Mouse (Mus musculus): Measurements from ENCODE around the gene Aldh16a1. TPM values are rescaled to one million over a fixed set of nuclear protein-coding genes. Genes with fewer than 3 reads are reported as not detected.
A peak's percentile ranks its signal among the peaks of the same experiment; 100 is the strongest.

Gene Aldh16a1
- 22.0 and 25.7 TPM in 2 replicates for polyA plus RNA-seq (2014; fragmentation: Nextera tagmentation; extraction: Ambion mirVana)

GRCm38 (mm10) chr7:45154096-45154992 lies at the start of gene Aldh16a1, which contains the start of gene Pih1d1:
Gene Aldh16a1 (minus strand): TSS chr7:45154584.
Gene Pih1d1 (plus strand): TSS chr7:45154303.
- Histone ChIP-seq H3K4me1 (ENCODE audit: control insufficient read depth, insufficient read depth, low read length) (peaks cover 10% of the 10 kb centered on the region), H3K4me2 (peak within 1 kb of the TSS; percentile 73), H3K36me3 (ENCODE audit: control insufficient read depth, insufficient read depth, low read length) (no peaks in the 10 kb centered on the region), H3K9ac (ENCODE audit: low read length) (peak within 1 kb of the TSS; percentile 77), H3K27me3 (ENCODE audit: control insufficient read depth, insufficient read depth, low read length) (no peaks in the 10 kb centered on the region), H3K9me3 (ENCODE audit: control insufficient read depth, low read length) (no peaks in the 10 kb centered on the region), H3K4me3 (ENCODE audit: low read depth, low read length) (peak within 1 kb of the TSS; percentile 56), H3K27ac (ENCODE audit: low read depth, low read length) (peak within 1 kb of the TSS; percentile 84)
- peak; percentile 100 for DNase-seq (ENCODE audit: low spot score, missing footprints)
- peak; percentile 96 for ATAC-seq (ENCODE audit: low FRiP score)
- 5% methylated on average over 69 of the region's 69 CpGs for WGBS

DNA sequence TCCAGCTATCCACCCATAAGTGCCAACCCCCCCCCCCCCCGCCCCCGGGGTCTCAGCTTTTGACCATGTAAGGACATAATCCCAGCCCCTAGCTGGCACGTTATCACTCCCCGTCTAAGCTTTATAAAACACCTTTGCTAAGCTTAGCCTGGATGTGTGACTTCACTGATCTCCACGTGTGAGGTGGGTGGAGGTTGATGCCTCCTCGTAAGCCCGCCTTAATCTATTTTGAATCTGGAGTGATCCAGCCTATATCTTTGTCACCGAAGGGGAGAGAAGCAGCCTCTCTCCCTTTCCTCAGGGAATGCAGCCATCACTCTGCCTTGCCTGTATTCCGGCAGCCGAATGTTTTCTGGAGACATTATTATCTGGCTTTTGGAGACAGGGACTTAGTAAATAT lies 48.3 kb upstream of the Aldh16a1 start:
- H3K4me2 ChIP-seq: no peak overlapping the region
- ATAC-seq (ENCODE audit: low FRiP score): no peak
- no peaks in the 10 kb centered on the region for H3K9me3 ChIP-seq (ENCODE audit: control insufficient read depth, low read length)
- H3K4me1 ChIP-seq (ENCODE audit: control insufficient read depth, insufficient read depth, low read length): no peaks in the 10 kb centered on the region
- no peaks in the 10 kb centered on the region for H3K36me3 ChIP-seq (ENCODE audit: control insufficient read depth, insufficient read depth, low read length)
- DNase-seq (ENCODE audit: low spot score, missing footprints): no peak
- no peak overlapping the region for H3K27ac ChIP-seq (ENCODE audit: low read depth, low read length)
- WGBS: 63% methylated on average over 10 of the region's 10 CpGs
- H3K9ac ChIP-seq (ENCODE audit: low read length): no peak overlapping the region
- H3K27me3 ChIP-seq (ENCODE audit: control insufficient read depth, insufficient read depth, low read length): no peaks in the 10 kb centered on the region
- no peak overlapping the region for H3K4me3 ChIP-seq (ENCODE audit: low read depth, low read length)

DNA sequence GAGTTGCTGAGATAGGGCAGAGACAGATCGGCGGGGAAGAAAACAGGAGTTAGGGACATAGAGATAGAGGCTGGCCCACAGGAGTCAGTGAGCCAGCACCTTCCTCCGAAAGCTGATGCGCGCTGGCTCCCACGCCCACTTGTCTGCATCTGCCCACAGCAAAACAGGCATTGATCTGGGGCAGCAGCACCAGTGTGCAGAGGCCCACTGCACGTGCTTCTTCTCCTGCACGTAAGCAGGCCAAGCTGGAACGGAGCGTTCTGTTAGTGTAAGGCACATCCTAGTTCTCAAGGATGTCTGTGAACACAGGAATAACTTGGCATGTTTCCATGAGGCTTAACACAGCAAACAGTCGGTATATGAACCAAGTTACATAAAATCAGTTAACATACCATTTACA lies 44.6 kb upstream of the Aldh16a1 start:
- Histone ChIP-seq H3K27ac (ENCODE audit: low read depth, low read length) (no peak overlapping the region), H3K4me1 (ENCODE audit: control insufficient read depth, insufficient read depth, low read length) (no peaks in the 10 kb centered on the region), H3K4me2 (no peak overlapping the region), H3K36me3 (ENCODE audit: control insufficient read depth, insufficient read depth, low read length) (no peaks in the 10 kb centered on the region), H3K27me3 (ENCODE audit: control insufficient read depth, insufficient read depth, low read length) (no peaks in the 10 kb centered on the region), H3K9me3 (ENCODE audit: control insufficient read depth, low read length) (no peaks in the 10 kb centered on the region), H3K4me3 (ENCODE audit: low read depth, low read length) (no peak overlapping the region), H3K9ac (ENCODE audit: low read length) (no peak overlapping the region)
- no peak for ATAC-seq (ENCODE audit: low FRiP score)
- no peak for DNase-seq (ENCODE audit: low spot score, missing footprints)
- whole genome bisulfite sequencing: 86% methylated on average over 11 of the region's 11 CpGs

- 12% methylated on average over 5 of the region's 5 CpGs for WGBS
- Histone ChIP-seq H3K4me1 (ENCODE audit: control insufficient read depth, insufficient read depth, low read length) (no peaks in the 10 kb centered on the region), H3K4me3 (ENCODE audit: low read depth, low read length) (no peak overlapping the region), H3K27me3 (ENCODE audit: control insufficient read depth, insufficient read depth, low read length) (no peaks in the 10 kb centered on the region), H3K9ac (ENCODE audit: low read length) (no peak overlapping the region), H3K4me2 (no peak overlapping the region), H3K27ac (ENCODE audit: low read depth, low read length) (no peak overlapping the region), H3K36me3 (ENCODE audit: control insufficient read depth, insufficient read depth, low read length) (no peaks in the 10 kb centered on the region), H3K9me3 (ENCODE audit: control insufficient read depth, low read length) (no peaks in the 10 kb centered on the region)
- ATAC-seq (ENCODE audit: low FRiP score): peak; percentile 73; the same call in 1 of the 2 replicates
- DNase-seq (ENCODE audit: low spot score, missing footprints): no peak
These were observed 44.1 kb upstream of the Aldh16a1 start for GRCm38 (mm10) chr7:45198435-45198834.

DNA sequence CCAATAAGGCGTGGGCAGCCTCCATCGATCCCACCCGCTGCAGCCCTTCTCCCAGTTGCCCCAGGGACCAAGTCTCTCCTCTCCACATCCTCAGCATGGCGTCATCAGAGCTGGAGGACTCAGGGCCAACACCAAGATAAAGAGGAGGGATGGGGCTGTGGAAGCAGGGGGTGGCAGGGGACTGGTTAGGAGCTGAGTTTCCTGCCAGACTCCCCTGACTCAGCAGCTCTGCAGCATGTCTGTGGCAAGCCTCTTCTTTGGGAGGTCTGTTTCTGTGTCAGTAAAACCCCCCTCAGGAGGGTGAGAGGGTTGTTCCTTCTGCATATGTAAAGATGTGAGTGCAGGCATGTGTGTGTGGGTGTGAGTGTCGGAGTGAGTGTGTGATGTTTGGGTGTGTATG lies 42.6 kb upstream of the Aldh16a1 start:
- H3K27me3 ChIP-seq (ENCODE audit: control insufficient read depth, insufficient read depth, low read length): no peaks in the 10 kb centered on the region
- H3K4me1 ChIP-seq (ENCODE audit: control insufficient read depth, insufficient read depth, low read length): no peaks in the 10 kb centered on the region
- no peak overlapping the region for H3K4me2 ChIP-seq
- no peaks in the 10 kb centered on the region for H3K9me3 ChIP-seq (ENCODE audit: control insufficient read depth, low read length)
- no peak overlapping the region for H3K27ac ChIP-seq (ENCODE audit: low read depth, low read length)
- no peak overlapping the region for H3K9ac ChIP-seq (ENCODE audit: low read length)
- H3K36me3 ChIP-seq (ENCODE audit: control insufficient read depth, insufficient read depth, low read length): no peaks in the 10 kb centered on the region
- no peak for DNase-seq (ENCODE audit: low spot score, missing footprints)
- WGBS: 79% methylated on average over 5 of the region's 5 CpGs
- no peak for ATAC-seq (ENCODE audit: low FRiP score)
- H3K4me3 ChIP-seq (ENCODE audit: low read depth, low read length): no peak overlapping the region

- no peaks in the 10 kb centered on the region for H3K27me3 ChIP-seq (ENCODE audit: control insufficient read depth, insufficient read depth, low read length)
- H3K4me2 ChIP-seq: no peak overlapping the region
- no peaks in the 10 kb centered on the region for H3K36me3 ChIP-seq (ENCODE audit: control insufficient read depth, insufficient read depth, low read length)
- WGBS: 84% methylated on average over 4 of the region's 4 CpGs
- H3K27ac ChIP-seq (ENCODE audit: low read depth, low read length): no peak overlapping the region
- H3K4me1 ChIP-seq (ENCODE audit: control insufficient read depth, insufficient read depth, low read length): no peaks in the 10 kb centered on the region
- H3K9ac ChIP-seq (ENCODE audit: low read length): no peak overlapping the region
- no peak overlapping the region for H3K4me3 ChIP-seq (ENCODE audit: low read depth, low read length)
- H3K9me3 ChIP-seq (ENCODE audit: control insufficient read depth, low read length): no peaks in the 10 kb centered on the region
- no peak for ATAC-seq (ENCODE audit: low FRiP score)
- no peak for DNase-seq (ENCODE audit: low spot score, missing footprints)
These were observed 41.8 kb upstream of the Aldh16a1 start for GRCm38 (mm10) chr7:45196176-45196535.

- Histone ChIP-seq H3K4me1 (ENCODE audit: control insufficient read depth, insufficient read depth, low read length) (no peaks in the 10 kb centered on the region), H3K9me3 (ENCODE audit: control insufficient read depth, low read length) (no peaks in the 10 kb centered on the region), H3K36me3 (ENCODE audit: control insufficient read depth, insufficient read depth, low read length) (no peaks in the 10 kb centered on the region), H3K4me3 (ENCODE audit: low read depth, low read length) (no peak overlapping the region), H3K27ac (ENCODE audit: low read depth, low read length) (no peak overlapping the region), H3K4me2 (no peak overlapping the region), H3K27me3 (ENCODE audit: control insufficient read depth, insufficient read depth, low read length) (no peaks in the 10 kb centered on the region), H3K9ac (ENCODE audit: low read length) (no peak overlapping the region)
- DNase-seq (ENCODE audit: low spot score, missing footprints): no peak
- no peak for ATAC-seq (ENCODE audit: low FRiP score)
- WGBS: 58% methylated on average over 13 of the region's 13 CpGs
These were observed 41.2 kb upstream of the Aldh16a1 start for GRCm38 (mm10) chr7:45195341-45196175.

DNA sequence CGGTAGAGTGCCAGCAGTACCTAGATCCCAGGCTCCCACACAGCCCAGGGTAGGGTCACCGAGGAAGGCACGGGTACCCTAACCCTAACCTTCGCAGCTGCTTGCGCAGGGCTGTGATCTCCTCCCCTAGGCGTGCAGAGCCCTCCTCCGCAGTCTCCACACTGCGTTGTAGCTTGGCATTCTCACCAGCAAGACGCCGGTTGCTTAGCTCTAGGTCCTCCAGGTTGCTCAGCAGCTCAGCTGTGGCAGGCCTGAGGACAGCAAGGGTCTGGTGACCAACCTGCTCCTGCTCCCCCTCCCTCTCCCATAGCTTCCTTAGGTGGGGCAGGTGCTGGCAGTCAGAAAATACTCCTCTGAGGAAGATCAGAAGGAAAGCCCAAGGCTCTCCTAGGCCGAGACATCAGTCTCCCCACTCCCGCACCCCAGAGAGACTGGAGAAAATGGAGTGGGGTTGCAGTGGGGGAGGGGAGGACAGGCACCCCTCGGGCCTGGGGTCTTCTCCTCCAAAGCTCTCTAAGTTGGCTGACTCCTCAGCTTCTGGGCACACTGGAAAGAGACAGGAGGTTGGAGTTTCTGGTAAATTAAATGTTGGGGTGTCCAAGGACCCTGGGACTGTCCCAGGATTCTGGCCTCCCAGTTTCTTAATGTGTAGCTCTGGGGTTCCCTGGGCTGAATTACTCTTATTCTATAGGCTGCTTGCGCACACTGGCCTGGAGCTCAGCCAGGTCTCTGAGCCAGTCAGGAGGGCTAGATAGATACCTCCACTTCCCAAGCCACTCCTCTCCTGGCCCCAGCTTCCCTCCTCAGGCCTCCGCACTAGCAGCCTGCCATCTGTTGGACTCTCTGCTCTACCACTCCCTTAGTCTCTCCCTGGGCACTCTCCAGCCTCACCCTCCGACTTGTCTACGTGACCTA lies 39.7 kb upstream of the Aldh16a1 start:
- H3K4me3 ChIP-seq (ENCODE audit: low read depth, low read length): no peak overlapping the region
- H3K9ac ChIP-seq (ENCODE audit: low read length): no peak overlapping the region
- H3K27me3 ChIP-seq (ENCODE audit: control insufficient read depth, insufficient read depth, low read length): peaks cover 4% of the 10 kb centered on the region; the same call in 1 of the 2 replicates
- no peaks in the 10 kb centered on the region for H3K36me3 ChIP-seq (ENCODE audit: control insufficient read depth, insufficient read depth, low read length)
- no peak for ATAC-seq (ENCODE audit: low FRiP score)
- H3K27ac ChIP-seq (ENCODE audit: low read depth, low read length): no peak overlapping the region
- no peaks in the 10 kb centered on the region for H3K4me1 ChIP-seq (ENCODE audit: control insufficient read depth, insufficient read depth, low read length)
- H3K9me3 ChIP-seq (ENCODE audit: control insufficient read depth, low read length): no peaks in the 10 kb centered on the region
- WGBS: 79% methylated on average over 17 of the region's 17 CpGs
- H3K4me2 ChIP-seq: no peak overlapping the region
- no peak for DNase-seq (ENCODE audit: low spot score, missing footprints)
